Mouse (Mus musculus): ENCODE measurements around the gene Top2a. TPM values are rescaled to one million over a fixed set of nuclear protein-coding genes. Genes with fewer than 3 reads are reported as not detected.

Gene Top2a
- polyA plus RNA-seq, 1 experiment from 2014 or later = 179 TPM

- Histone ChIP-seq H3K4me2 (ENCODE audit: low read depth, low read length) (no peak overlapping the region), H3K27me3 (ENCODE audit: control insufficient read depth, insufficient read depth, low read length) (no peaks in the 10 kb centered on the region), H3K9ac (ENCODE audit: low read length) (no peak overlapping the region), H3K36me3 (ENCODE audit: control insufficient read depth, insufficient read depth) (no peaks in the 10 kb centered on the region), H3K27ac (ENCODE audit: low read length) (peak overlapping the region; percentile 97), H3K4me1 (ENCODE audit: control insufficient read depth, insufficient read depth, low read length) (peaks cover 89% of the 10 kb centered on the region), H3K9me3 (replicated peaks; ENCODE audit: control insufficient read depth, low read length) (no peaks in the 10 kb centered on the region), H3K4me3 (ENCODE audit: low read length) (no peak overlapping the region)
- 100% methylated on average over 1 of the region's 1 CpGs for WGBS
- no peak for ATAC-seq (replicated peaks; ENCODE audit: extremely low read depth, insufficient read depth, low FRiP score)
These were observed 71.9 kb downstream of the Top2a start for GRCm38 (mm10) chr11:98952111-98952510.

GRCm38 (mm10) chr11:98951026-98951906 is 72.7 kb downstream of the Top2a start:
- peaks cover 89% of the 10 kb centered on the region for H3K4me1 ChIP-seq (ENCODE audit: control insufficient read depth, insufficient read depth, low read length)
- 37% methylated on average over 15 of the region's 16 CpGs for WGBS
- peak; percentile 73 for ATAC-seq (replicated peaks; ENCODE audit: extremely low read depth, insufficient read depth, low FRiP score)
- H3K9me3 ChIP-seq (replicated peaks; ENCODE audit: control insufficient read depth, low read length) = no peaks in the 10 kb centered on the region
- H3K9ac ChIP-seq (ENCODE audit: low read length) = peak overlapping the region; percentile 71
- no peaks in the 10 kb centered on the region for H3K27me3 ChIP-seq (ENCODE audit: control insufficient read depth, insufficient read depth, low read length)
- no peaks in the 10 kb centered on the region for H3K36me3 ChIP-seq (ENCODE audit: control insufficient read depth, insufficient read depth)
- H3K27ac ChIP-seq (ENCODE audit: low read length) = peak overlapping the region; percentile 97
- H3K4me2 ChIP-seq (ENCODE audit: low read depth, low read length) = peak overlapping the region; percentile 58
- peak overlapping the region; percentile 22; the same call in 1 of the 2 replicates for H3K4me3 ChIP-seq (ENCODE audit: low read length)

- Histone ChIP-seq H3K36me3 (ENCODE audit: control insufficient read depth, insufficient read depth) (no peaks in the 10 kb centered on the region), H3K4me2 (ENCODE audit: low read depth, low read length) (no peak overlapping the region), H3K9me3 (replicated peaks; ENCODE audit: control insufficient read depth, low read length) (no peaks in the 10 kb centered on the region), H3K9ac (ENCODE audit: low read length) (peak overlapping the region; percentile 23; the same call in 1 of the 2 replicates), H3K27ac (ENCODE audit: low read length) (peak overlapping the region; percentile 97), H3K4me1 (ENCODE audit: control insufficient read depth, insufficient read depth, low read length) (peaks cover 91% of the 10 kb centered on the region), H3K27me3 (ENCODE audit: control insufficient read depth, insufficient read depth, low read length) (no peaks in the 10 kb centered on the region), H3K4me3 (ENCODE audit: low read length) (no peak overlapping the region)
- WGBS = 68% methylated on average over 9 of the region's 9 CpGs
- ATAC-seq (replicated peaks; ENCODE audit: extremely low read depth, insufficient read depth, low FRiP score) = no peak
These were observed 73.5 kb downstream of the Top2a start for GRCm38 (mm10) chr11:98950484-98950883.

DNA sequence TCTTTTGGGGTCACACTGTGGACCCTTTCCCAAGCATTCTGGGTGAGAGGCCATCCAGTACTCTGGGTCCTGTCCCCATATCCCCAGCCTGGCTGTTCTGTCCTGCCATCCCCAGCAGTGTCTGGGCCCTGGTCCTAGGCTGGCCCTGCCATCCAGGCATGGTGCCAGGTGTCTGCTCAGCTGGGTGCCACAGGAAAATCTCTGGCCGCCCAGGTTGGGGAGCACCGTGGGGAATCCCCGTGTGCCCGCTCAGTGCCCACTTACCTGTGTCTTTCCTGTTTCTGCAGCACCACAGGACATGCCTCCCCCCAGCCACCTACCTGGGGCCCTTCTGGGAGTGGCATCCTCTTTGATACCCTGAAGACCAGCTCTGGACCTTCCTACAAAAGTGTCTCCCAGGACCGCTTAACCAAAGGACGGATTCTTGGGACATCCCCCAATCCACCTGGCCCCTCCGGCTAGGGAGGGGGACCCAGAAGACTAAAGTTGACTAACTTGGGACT is 74.0 kb downstream of the Top2a start:
- Histone ChIP-seq H3K9ac (ENCODE audit: low read length) (peak overlapping the region; percentile 23), H3K27ac (ENCODE audit: low read length) (peak overlapping the region; percentile 97)
- 72% methylated on average over 7 of the region's 7 CpGs for WGBS

GRCm38 (mm10) chr11:98949242-98949957 is 74.6 kb downstream of the Top2a start:
- WGBS = 77% methylated on average over 10 of the region's 12 CpGs
- Histone ChIP-seq H3K4me3 (ENCODE audit: low read length) (no peak overlapping the region), H3K27ac (ENCODE audit: low read length) (peak overlapping the region; percentile 97; the same call in 1 of the 2 replicates), H3K4me2 (ENCODE audit: low read depth, low read length) (no peak overlapping the region), H3K4me1 (ENCODE audit: control insufficient read depth, insufficient read depth, low read length) (peaks cover 91% of the 10 kb centered on the region), H3K27me3 (ENCODE audit: control insufficient read depth, insufficient read depth, low read length) (no peaks in the 10 kb centered on the region), H3K36me3 (ENCODE audit: control insufficient read depth, insufficient read depth) (no peaks in the 10 kb centered on the region), H3K9ac (ENCODE audit: low read length) (peak overlapping the region; percentile 1), H3K9me3 (replicated peaks; ENCODE audit: control insufficient read depth, low read length) (no peaks in the 10 kb centered on the region)
- ATAC-seq (replicated peaks; ENCODE audit: extremely low read depth, insufficient read depth, low FRiP score) = no peak

More for the DNA sequence above, 74.0 kb downstream of the Top2a start:
- Histone ChIP-seq H3K4me3 (ENCODE audit: low read length) (no peak overlapping the region), H3K9me3 (replicated peaks; ENCODE audit: control insufficient read depth, low read length) (no peaks in the 10 kb centered on the region), H3K4me2 (ENCODE audit: low read depth, low read length) (no peak overlapping the region), H3K4me1 (ENCODE audit: control insufficient read depth, insufficient read depth, low read length) (peaks cover 91% of the 10 kb centered on the region), H3K36me3 (ENCODE audit: control insufficient read depth, insufficient read depth) (no peaks in the 10 kb centered on the region), H3K27me3 (ENCODE audit: control insufficient read depth, insufficient read depth, low read length) (no peaks in the 10 kb centered on the region)
- ATAC-seq (replicated peaks; ENCODE audit: extremely low read depth, insufficient read depth, low FRiP score) = no peak

- H3K4me3 ChIP-seq (ENCODE audit: low read length) = no peak overlapping the region
- H3K27me3 ChIP-seq (ENCODE audit: control insufficient read depth, insufficient read depth, low read length) = no peaks in the 10 kb centered on the region
- no peak for ATAC-seq (replicated peaks; ENCODE audit: extremely low read depth, insufficient read depth, low FRiP score)
- no peaks in the 10 kb centered on the region for H3K9me3 ChIP-seq (replicated peaks; ENCODE audit: control insufficient read depth, low read length)
- peak overlapping the region; percentile 8 for H3K4me2 ChIP-seq (ENCODE audit: low read depth, low read length)
- 44% methylated on average over 18 of the region's 18 CpGs for WGBS
- no peaks in the 10 kb centered on the region for H3K36me3 ChIP-seq (ENCODE audit: control insufficient read depth, insufficient read depth)
- peak overlapping the region; percentile 54 for H3K27ac ChIP-seq (ENCODE audit: low read length)
- H3K4me1 ChIP-seq (ENCODE audit: control insufficient read depth, insufficient read depth, low read length) = peaks cover 91% of the 10 kb centered on the region
- no peak overlapping the region for H3K9ac ChIP-seq (ENCODE audit: low read length)
These were observed 75.9 kb downstream of the Top2a start for GRCm38 (mm10) chr11:98947969-98948569.

- Histone ChIP-seq H3K4me2 (ENCODE audit: low read depth, low read length) (peak overlapping the region; percentile 2; the same call in 1 of the 2 replicates), H3K4me3 (ENCODE audit: low read length) (no peak overlapping the region), H3K27me3 (ENCODE audit: control insufficient read depth, insufficient read depth, low read length) (no peaks in the 10 kb centered on the region), H3K4me1 (ENCODE audit: control insufficient read depth, insufficient read depth, low read length) (peaks cover 93% of the 10 kb centered on the region), H3K9me3 (replicated peaks; ENCODE audit: control insufficient read depth, low read length) (no peaks in the 10 kb centered on the region), H3K36me3 (ENCODE audit: control insufficient read depth, insufficient read depth) (no peaks in the 10 kb centered on the region), H3K27ac (ENCODE audit: low read length) (peak overlapping the region; percentile 55), H3K9ac (ENCODE audit: low read length) (peak overlapping the region; percentile 10)
- 33% methylated on average over 3 of the region's 3 CpGs for WGBS
- no peak for ATAC-seq (replicated peaks; ENCODE audit: extremely low read depth, insufficient read depth, low FRiP score)
These were observed 78.4 kb downstream of the Top2a start for GRCm38 (mm10) chr11:98945605-98945977.

DNA sequence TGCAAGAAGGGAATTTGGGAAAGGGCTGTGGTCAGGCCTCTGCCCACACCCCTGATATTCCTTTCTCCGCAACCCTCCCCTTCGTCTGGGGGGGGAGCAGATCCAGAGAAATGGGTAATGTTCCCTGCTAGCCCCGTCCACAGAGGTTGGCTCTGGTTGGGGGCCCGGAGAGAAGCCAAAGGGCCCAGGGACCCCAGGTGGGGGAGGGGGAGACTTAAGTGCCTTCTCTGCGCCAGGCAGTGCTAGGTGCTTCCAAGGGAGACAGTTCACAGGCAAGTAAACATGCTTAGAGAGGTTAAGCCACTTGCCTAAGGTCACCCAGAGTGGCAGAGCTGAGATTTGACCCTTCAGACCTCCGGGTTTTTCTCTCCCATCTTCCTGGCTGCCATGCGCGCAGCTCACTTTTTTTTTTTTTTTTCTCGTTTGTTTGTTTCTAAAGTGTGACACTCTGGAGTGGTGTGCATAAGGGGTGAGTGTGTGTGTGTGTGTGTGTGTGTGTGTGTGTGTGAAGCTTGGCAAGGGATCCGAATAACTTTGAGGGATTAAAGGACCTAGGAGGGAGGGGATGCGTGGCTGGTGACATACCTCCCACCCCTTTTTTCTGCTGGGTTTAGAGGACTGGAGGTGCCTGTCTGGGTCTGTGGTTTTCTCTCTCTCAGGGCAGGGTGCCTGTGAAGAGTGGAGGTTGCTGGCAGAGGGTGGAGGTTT is 78.9 kb downstream of the Top2a start:
- peak overlapping the region; percentile 21 for H3K4me2 ChIP-seq (ENCODE audit: low read depth, low read length)
- H3K27ac ChIP-seq (ENCODE audit: low read length) = peak overlapping the region; percentile 55
- H3K9ac ChIP-seq (ENCODE audit: low read length) = peak overlapping the region; percentile 70
- H3K4me1 ChIP-seq (ENCODE audit: control insufficient read depth, insufficient read depth, low read length) = peaks cover 93% of the 10 kb centered on the region
- no peak for ATAC-seq (replicated peaks; ENCODE audit: extremely low read depth, insufficient read depth, low FRiP score)
- H3K36me3 ChIP-seq (ENCODE audit: control insufficient read depth, insufficient read depth) = no peaks in the 10 kb centered on the region
- H3K9me3 ChIP-seq (replicated peaks; ENCODE audit: control insufficient read depth, low read length) = no peaks in the 10 kb centered on the region
- WGBS = 37% methylated on average over 11 of the region's 11 CpGs
- H3K4me3 ChIP-seq (ENCODE audit: low read length) = no peak overlapping the region
- no peaks in the 10 kb centered on the region for H3K27me3 ChIP-seq (ENCODE audit: control insufficient read depth, insufficient read depth, low read length)

Measured in heart, embryonic 16.5 days (tissue).